Mouse (Mus musculus) kidney, embryonic 15.5 days (tissue): Measurements from ENCODE around the gene Ide. TPM values are rescaled to one million over a fixed set of nuclear protein-coding genes. Genes with fewer than 3 reads are reported as not detected.

Source experiments
- ATAC-seq: fragments of 200-750 bp; cut with Nextera tagmentation; replicated peaks from 2 replicates; pipeline ENCODE4 v1.8.0; 2017; ENCODE audit warnings: moderate TSS enrichment; ENCODE audit not compliant: low FRiP score
- H3K27ac ChIP-seq: fragments of 300-500 bp; sonication (generic); 2 replicates; pipeline ENCODE4 v1.5.1; 2015; ENCODE audit warnings: mild to moderate bottlenecking, inconsistent platforms
- H3K27me3 ChIP-seq: fragments of 300-500 bp; sonication (generic); 2 replicates; pipeline ENCODE4 v1.6.1; 2015; ENCODE audit warnings: inconsistent platforms
- H3K36me3 ChIP-seq: fragments of 300-500 bp; sonication (generic); 2 replicates; pipeline ENCODE4 v1.6.1; 2015; ENCODE audit warnings: inconsistent platforms
- H3K4me1 ChIP-seq: fragments of 300-500 bp; sonication (generic); 2 replicates; pipeline ENCODE4 v1.6.1; 2015; ENCODE audit warnings: inconsistent platforms
- H3K4me2 ChIP-seq: fragments of 300-500 bp; sonication (generic); 2 replicates; pipeline ENCODE4 v1.6.1; 2015; ENCODE audit warnings: moderate library complexity, mild to moderate bottlenecking, inconsistent platforms
- H3K4me3 ChIP-seq: fragments of 300-500 bp; sonication (generic); replicated peaks from 2 replicates; pipeline ENCODE4 v1.5.1; 2015; ENCODE audit warnings: mild to moderate bottlenecking, inconsistent platforms
- H3K9ac ChIP-seq: fragments of 300-500 bp; sonication (generic); 2 replicates; pipeline ENCODE4 v1.6.1; 2015; ENCODE audit warnings: mild to moderate bottlenecking, inconsistent platforms
- H3K9me3 ChIP-seq: fragments of 300-500 bp; sonication (generic); replicated peaks from 2 replicates; pipeline ENCODE4 v1.6.1; 2016; ENCODE audit warnings: inconsistent platforms
- WGBS: fragments of 180-500 bp; shearing (Covaris S2); methylation state at CpG from one replicate; pipeline ENCODE4 v1.1.7; 2015; ENCODE audit warnings: mixed read lengths; 5-methylcytosine and 5-hydroxymethylcytosine counted together
- polyA plus RNA-seq: library from polyadenylated mRNA; unstranded; fragments of >200 nt; fragmentation: Nextera tagmentation; extraction: Ambion mirVana; gene quantifications from 2 replicates; pipeline ENCODE4 v1.2.1, GENCODE M21; 2015

Ide gene
- polyA plus RNA-seq, 1 experiment from 2014 or later, result 53.3 TPM

DNA sequence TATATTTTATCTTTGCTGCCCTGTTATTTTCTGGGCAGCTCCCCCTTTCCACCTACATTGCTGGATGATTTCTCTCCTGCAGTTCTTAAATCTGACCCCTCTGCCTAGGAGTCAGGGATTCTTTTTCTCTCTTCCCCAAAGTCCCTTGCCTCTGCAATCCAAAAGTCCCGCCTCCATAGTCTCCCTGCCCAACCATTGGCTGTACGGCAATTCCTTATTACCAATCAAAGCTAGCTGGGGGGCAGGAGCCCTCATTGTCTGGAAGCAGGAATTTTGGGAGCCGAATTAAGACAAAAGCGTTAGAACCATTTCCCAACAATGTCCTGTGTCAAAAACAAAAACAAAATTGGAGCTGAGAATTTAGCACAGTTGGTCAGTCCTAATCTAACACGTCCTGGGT lies 24.9 kb upstream of the Ide start:
- no peak overlapping the region for H3K9ac ChIP-seq
- H3K9me3 ChIP-seq, result no peaks in the 10 kb centered on the region
- H3K4me2 ChIP-seq, result no peak overlapping the region
- H3K27ac ChIP-seq, result no peak overlapping the region
- no peaks in the 10 kb centered on the region for H3K4me1 ChIP-seq
- no peak for ATAC-seq
- no peaks in the 10 kb centered on the region for H3K36me3 ChIP-seq
- 34% methylated on average over 5 of the region's 5 CpGs for WGBS
- H3K4me3 ChIP-seq, result no peak overlapping the region
- H3K27me3 ChIP-seq, result no peaks in the 10 kb centered on the region

DNA sequence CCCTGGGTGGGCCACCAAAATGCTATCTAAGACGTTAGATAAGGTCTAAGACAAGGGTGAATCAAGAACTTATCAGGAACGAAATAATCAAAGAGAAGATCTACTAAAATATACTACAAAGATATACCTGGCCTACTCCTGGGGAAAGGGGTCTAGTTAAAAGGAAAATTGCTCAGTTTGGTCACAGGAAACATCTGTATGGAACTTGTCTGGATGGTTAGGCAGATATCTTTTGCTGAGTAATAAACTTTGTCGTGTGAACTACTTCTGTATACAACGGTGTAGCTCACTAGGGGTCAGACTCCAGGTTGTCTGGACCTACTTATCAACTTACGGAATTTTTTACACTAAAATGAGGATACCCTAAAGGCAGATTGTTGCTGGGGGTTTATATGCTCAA lies 22.4 kb upstream of the Ide start:
- H3K9me3 ChIP-seq, result no peaks in the 10 kb centered on the region
- no peaks in the 10 kb centered on the region for H3K4me1 ChIP-seq
- H3K9ac ChIP-seq, result no peak overlapping the region
- H3K4me2 ChIP-seq, result no peak overlapping the region
- H3K27me3 ChIP-seq, result no peaks in the 10 kb centered on the region
- ATAC-seq, result no peak
- 64% methylated on average over 5 of the region's 5 CpGs for WGBS
- H3K27ac ChIP-seq, result no peak overlapping the region
- no peaks in the 10 kb centered on the region for H3K36me3 ChIP-seq
- H3K4me3 ChIP-seq, result no peak overlapping the region

DNA sequence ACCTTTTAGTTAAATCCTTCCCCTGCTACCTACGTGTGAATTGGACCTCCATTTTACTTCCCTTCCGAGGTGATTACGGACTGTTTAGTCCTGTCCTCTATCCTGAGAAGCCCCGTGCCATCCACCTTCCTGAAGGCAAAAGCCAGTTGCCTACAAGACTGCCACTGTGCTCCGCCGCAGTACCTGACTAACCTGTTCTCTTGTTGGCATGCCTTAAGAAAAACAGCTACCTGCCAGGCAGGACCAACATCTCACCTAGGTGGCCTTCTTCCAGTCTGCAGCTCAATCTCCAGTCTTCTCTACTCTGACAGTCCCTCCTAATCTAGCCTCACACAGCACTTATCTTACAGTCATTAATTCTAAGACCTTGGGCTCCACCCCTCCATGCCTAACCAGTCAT lies 15.7 kb upstream of the Ide start:
- Histone ChIP-seq H3K4me2 (no peak overlapping the region), H3K9me3 (0 out of 2 replicates have a peak, but pooled peaks cover 5% of the 10 kb centered on the region), H3K27ac (no peak overlapping the region), H3K4me1 (no peaks in the 10 kb centered on the region), H3K4me3 (no peak overlapping the region), H3K9ac (no peak overlapping the region), H3K36me3 (peaks cover 10% of the 10 kb centered on the region), H3K27me3 (no peaks in the 10 kb centered on the region)
- ATAC-seq, result no peak
- 79% methylated on average over 6 of the region's 6 CpGs for WGBS

DNA sequence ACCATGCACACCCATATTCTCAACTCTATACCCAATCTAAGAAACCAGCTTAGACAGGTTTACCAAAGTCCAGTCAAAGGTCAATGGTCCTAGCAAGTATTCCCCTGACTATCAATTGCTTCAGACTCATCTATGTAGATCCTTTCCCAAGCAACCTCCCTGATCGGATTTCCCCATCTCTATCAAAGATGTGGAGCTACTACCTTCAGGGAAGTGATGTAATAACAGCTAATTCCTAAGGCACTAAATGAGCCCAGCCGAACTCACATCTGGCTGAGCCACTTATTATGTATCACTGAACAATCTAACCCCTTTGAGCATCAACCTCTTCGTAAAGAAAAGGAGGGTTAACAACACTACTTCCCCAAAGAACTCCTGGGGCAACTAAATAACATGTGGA lies 15.1 kb upstream of the Ide start:
- Histone ChIP-seq H3K9ac (no peak overlapping the region), H3K9me3 (0 out of 2 replicates have a peak, but pooled peaks cover 5% of the 10 kb centered on the region), H3K27ac (no peak overlapping the region), H3K27me3 (no peaks in the 10 kb centered on the region), H3K4me2 (no peak overlapping the region), H3K4me1 (no peaks in the 10 kb centered on the region), H3K4me3 (no peak overlapping the region), H3K36me3 (peaks cover 10% of the 10 kb centered on the region)
- 83% methylated on average over 3 of the region's 3 CpGs for WGBS
- no peak for ATAC-seq

DNA sequence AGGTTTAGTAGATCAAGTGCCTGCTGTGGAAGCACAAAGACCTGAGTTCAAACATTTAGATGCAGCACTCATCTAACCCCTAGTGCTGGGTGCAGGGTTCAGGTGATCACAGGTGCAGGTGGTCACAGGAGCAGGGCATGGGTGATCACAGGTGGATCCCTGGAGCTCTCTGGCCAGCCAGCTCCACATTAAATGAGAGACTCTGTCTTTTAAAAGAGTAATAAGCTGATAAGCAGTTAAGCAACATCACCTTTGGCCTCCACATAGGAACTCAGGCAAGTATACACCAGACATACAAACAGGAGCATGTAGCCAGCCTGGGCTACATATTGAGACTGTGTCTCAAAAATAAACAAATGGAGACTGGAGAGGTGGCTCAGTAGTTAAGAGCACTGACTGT lies 11.3 kb upstream of the Ide start:
- ATAC-seq, result no peak
- no peak overlapping the region for H3K4me2 ChIP-seq
- no peak overlapping the region for H3K9ac ChIP-seq
- H3K9me3 ChIP-seq, result 0 out of 2 replicates have a peak, but pooled peaks cover 5% of the 10 kb centered on the region
- no peaks in the 10 kb centered on the region for H3K27me3 ChIP-seq
- no peak overlapping the region for H3K27ac ChIP-seq
- peaks cover 10% of the 10 kb centered on the region for H3K36me3 ChIP-seq
- no peak overlapping the region for H3K4me3 ChIP-seq
- no peaks in the 10 kb centered on the region for H3K4me1 ChIP-seq

DNA sequence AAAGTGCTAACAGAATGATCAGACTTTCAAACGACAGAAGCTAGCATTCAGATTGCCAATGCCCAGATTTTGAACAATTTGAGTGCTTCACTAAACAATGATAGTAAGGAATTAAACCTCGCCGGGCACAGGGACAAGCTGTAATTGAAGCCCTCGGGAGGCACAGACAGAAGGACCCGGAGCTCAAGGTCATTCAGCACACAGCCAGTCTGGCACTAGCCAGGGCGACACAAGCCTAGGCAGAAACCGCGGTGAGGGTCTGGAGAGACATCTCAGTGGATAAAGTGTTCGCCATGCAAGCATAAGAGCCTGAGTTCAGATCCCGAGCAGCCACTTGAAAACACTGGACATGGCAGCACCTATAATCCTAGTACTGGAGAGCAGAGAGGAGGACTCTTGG lies 10.7 kb upstream of the Ide start:
- Histone ChIP-seq H3K4me2 (no peak overlapping the region), H3K9ac (no peak overlapping the region), H3K4me3 (no peak overlapping the region), H3K27ac (no peak overlapping the region), H3K36me3 (peaks cover 10% of the 10 kb centered on the region), H3K9me3 (0 out of 2 replicates have a peak, but pooled peaks cover 5% of the 10 kb centered on the region), H3K4me1 (no peaks in the 10 kb centered on the region), H3K27me3 (no peaks in the 10 kb centered on the region)
- WGBS, result 80% methylated on average over 10 of the region's 10 CpGs
- ATAC-seq, result no peak

DNA sequence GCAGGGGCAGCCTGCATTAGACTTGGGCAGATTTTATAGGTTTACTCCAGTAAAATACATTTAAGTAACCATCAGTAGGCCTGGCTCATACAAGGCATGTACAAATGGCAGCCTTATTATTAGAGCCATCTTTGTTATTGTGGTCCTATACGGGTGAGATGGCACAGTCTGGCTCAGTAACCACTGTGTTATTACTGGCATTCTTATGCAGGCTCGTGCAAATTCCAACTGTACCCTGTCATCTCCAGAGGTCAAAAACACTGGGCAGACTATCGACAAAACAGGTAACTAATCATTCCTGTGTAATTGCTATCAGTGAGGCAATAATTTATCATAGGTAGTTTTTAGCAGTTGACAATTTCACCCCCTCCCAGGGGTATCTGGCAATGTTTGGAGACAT lies 8.6 kb upstream of the Ide start:
- Histone ChIP-seq H3K36me3 (no peaks in the 10 kb centered on the region), H3K4me2 (no peak overlapping the region), H3K9me3 (no peaks in the 10 kb centered on the region), H3K27me3 (no peaks in the 10 kb centered on the region), H3K27ac (no peak overlapping the region), H3K4me1 (no peaks in the 10 kb centered on the region), H3K4me3 (no peak overlapping the region), H3K9ac (no peak overlapping the region)
- no peak for ATAC-seq
- WGBS, result 68% methylated on average over 3 of the region's 3 CpGs

DNA sequence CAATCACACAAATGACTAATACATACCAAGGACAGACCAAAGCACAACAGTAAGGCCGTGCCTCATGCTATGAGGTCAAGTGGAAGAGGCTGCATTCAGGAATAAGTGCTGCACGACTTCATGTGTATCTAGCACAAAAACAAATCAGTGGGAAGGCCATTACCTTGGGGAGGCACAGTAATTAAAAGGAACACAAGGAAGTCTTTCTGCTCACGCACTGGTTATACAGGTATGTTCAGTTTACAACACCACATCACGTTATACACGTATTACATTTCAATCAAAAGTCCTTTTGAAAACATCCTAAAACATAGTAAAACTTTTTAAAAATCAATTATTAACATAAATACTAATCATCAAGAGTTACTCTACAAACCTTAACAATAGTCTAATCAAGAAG lies 6.2 kb upstream of the Ide start:
- no peak for ATAC-seq
- 72% methylated on average over 5 of the region's 5 CpGs for WGBS
- Histone ChIP-seq H3K4me1 (peaks cover 8% of the 10 kb centered on the region; the same call in 1 of the 2 replicates), H3K9ac (no peak overlapping the region), H3K36me3 (no peaks in the 10 kb centered on the region), H3K27me3 (no peaks in the 10 kb centered on the region), H3K27ac (no peak overlapping the region), H3K9me3 (no peaks in the 10 kb centered on the region), H3K4me3 (no peak overlapping the region), H3K4me2 (no peak overlapping the region)

DNA sequence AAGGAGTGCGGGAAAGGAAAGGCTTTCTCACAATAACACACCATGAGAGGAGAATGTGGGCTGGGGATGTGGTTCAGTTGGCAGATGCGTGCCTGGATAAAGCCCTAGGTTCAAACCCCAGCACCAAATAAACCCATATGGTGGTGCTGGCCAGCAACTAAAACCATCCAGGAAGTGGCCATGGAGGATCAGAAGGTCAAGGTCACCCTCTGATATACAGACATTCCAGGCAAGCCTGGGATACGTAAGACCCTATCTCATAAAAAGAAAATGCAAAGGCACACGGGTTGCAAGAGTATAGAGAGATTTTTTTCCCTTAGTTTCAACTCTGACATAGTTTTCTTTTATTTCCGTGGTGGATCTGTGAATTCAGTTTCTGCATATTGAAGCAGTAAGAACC lies 3.3 kb upstream of the Ide start:
- Histone ChIP-seq H3K9ac (no peak overlapping the region), H3K9me3 (no peaks in the 10 kb centered on the region), H3K4me2 (no peak overlapping the region), H3K4me3 (no peak overlapping the region), H3K27me3 (no peaks in the 10 kb centered on the region), H3K36me3 (no peaks in the 10 kb centered on the region), H3K4me1 (peaks cover 23% of the 10 kb centered on the region), H3K27ac (no peak overlapping the region)
- no peak for ATAC-seq
- WGBS, result 78% methylated on average over 5 of the region's 5 CpGs

DNA sequence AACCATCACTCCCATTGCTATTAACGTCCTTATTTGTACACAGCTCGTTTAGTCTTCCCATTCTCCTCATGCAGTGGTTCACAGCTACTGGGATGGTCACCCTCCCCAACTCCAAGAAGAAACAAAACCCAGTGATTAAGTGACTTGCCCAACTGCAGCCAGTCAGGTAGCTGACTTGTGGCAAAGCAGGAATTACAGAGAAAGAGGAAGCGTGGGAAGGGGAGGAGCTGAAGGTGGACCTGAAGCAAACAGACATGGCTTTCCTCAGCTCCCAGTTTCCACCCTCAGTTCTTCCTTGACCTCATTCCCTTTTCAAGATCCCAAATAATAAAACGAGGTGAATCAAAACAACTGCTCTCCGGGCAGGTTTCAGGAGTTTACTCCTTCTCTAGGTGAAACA lies 2.8 kb upstream of the Ide start:
- Histone ChIP-seq H3K9ac (no peak overlapping the region), H3K36me3 (no peaks in the 10 kb centered on the region), H3K9me3 (no peaks in the 10 kb centered on the region), H3K4me3 (no peak overlapping the region), H3K4me1 (peaks cover 23% of the 10 kb centered on the region), H3K4me2 (no peak overlapping the region), H3K27ac (no peak overlapping the region), H3K27me3 (no peaks in the 10 kb centered on the region)
- 70% methylated on average over 5 of the region's 5 CpGs for WGBS
- no peak for ATAC-seq

DNA sequence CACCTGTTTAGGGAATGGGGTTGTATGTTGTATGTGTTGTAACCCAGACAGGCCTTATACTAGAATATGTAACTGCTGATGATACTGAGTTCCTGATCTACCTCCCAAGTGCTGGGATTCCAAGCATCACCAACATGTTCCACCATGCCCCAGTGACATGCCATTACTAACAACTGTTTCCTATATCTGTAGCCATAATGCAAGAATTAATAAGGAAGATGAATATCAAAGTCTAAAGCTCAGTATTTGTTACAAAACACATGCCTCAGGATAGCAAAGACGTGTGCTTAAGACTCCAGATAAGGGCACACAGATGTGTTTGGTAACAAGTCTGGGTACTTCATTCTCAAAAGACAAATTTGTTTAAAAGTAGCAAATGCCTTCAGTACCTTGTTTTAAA lies 2.3 kb downstream of the Ide start:
- H3K4me2 ChIP-seq, result no peak overlapping the region
- no peaks in the 10 kb centered on the region for H3K36me3 ChIP-seq
- H3K4me1 ChIP-seq, result peaks cover 20% of the 10 kb centered on the region
- H3K4me3 ChIP-seq, result no peak overlapping the region
- no peak for ATAC-seq
- WGBS, result 73% methylated on average over 1 of the region's 1 CpGs
- no peak overlapping the region for H3K27ac ChIP-seq
- no peaks in the 10 kb centered on the region for H3K9me3 ChIP-seq
- no peak overlapping the region for H3K9ac ChIP-seq
- no peaks in the 10 kb centered on the region for H3K27me3 ChIP-seq

DNA sequence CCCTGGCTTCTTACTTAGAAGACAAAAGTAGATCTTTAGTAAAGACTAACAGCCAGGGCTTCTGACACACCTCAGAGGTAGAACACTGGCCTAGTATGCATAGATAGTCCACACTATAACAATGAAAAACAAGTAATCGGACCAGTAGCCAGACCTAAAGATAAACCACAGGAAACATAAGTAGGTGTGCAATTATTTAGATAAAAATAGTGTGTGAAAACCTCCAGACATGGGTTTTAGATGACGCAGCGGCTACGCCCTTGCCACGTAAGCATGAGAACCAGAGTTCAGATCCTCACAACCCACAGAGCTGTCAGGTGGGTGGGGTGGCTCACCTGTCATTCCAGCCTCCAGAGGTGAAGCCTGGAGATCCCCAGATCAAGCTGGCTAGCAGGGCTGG lies 4.3 kb downstream of the Ide start:
- H3K36me3 ChIP-seq, result peaks cover 15% of the 10 kb centered on the region
- H3K9me3 ChIP-seq, result no peaks in the 10 kb centered on the region
- no peak overlapping the region for H3K27ac ChIP-seq
- peaks cover 11% of the 10 kb centered on the region for H3K4me1 ChIP-seq
- no peak overlapping the region for H3K4me2 ChIP-seq
- ATAC-seq, result no peak
- H3K4me3 ChIP-seq, result no peak overlapping the region
- WGBS, result 91% methylated on average over 5 of the region's 5 CpGs
- H3K27me3 ChIP-seq, result no peaks in the 10 kb centered on the region
- H3K9ac ChIP-seq, result no peak overlapping the region

DNA sequence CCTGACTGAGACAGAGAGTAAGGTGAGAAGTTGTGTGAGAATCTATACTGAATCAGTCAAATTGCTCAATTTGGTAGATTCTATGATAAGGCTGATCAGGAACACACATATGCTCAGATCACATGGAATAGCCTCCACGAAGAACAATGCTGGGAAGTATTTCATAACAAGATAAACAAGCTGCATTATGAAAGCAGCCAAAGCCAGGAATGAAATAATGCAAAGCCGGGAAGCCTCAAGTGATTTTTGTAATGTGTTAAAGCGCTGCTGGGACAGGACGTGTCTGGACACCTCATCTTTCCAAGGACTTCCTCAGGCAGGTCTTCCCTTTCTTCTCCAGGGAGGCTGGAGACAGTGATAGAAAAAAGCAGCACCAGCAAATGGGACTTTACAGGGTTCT lies 4.9 kb downstream of the Ide start:
- Histone ChIP-seq H3K4me2 (no peak overlapping the region), H3K27ac (no peak overlapping the region), H3K36me3 (peaks cover 21% of the 10 kb centered on the region), H3K4me3 (no peak overlapping the region), H3K4me1 (peaks cover 5% of the 10 kb centered on the region; the same call in 1 of the 2 replicates), H3K9me3 (no peaks in the 10 kb centered on the region), H3K27me3 (no peaks in the 10 kb centered on the region), H3K9ac (no peak overlapping the region)
- ATAC-seq, result no peak
- 82% methylated on average over 4 of the region's 4 CpGs for WGBS
